ENCODE assay signal across 9 mouse cellular contexts in the genomic region with DNA sequence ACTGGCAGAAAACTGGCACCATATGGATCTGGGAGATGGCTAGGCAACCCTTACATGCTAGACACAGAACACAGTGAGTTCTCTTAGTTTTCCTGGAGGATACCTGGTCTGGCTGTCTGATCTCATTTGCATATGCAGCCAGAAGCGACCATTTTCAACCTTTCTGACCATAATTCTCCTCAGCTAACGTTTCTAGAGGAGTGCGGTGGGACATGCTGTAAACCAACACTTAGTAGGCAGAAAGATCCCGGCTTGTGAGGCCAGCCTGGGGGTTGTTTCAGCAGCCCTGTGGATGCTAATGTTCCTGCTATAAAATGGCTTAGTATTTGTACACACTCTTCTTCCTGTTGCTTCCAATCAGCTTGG.
DNase-seq lines count a peak whose midpoint lies in the region; ATAC-seq and TF ChIP-seq lines count a peak whose summit lies in the region.
"Had no signal": no experiment of that assay in that cellular context is flagged by ENCODE, and none has a peak within 500 bp of the region (broad histone marks: within the 10 kb centered on the region; RNA-seq: fewer than 3 reads in every experiment).

No protein-coding gene starts in this region.

- no peak overlapping the region for H3K4me3 ChIP-seq in liver, postnatal 0 days (ENCODE audit: low read depth, low read length)
- H3K4me3 ChIP-seq in forebrain, embryonic 13.5 days, result no peak overlapping the region
- 0 out of 2 replicates have a peak overlapping the region, but pooled peaks have one; percentile 18 for H3K4me3 ChIP-seq in intestine, embryonic 14.5 days (ENCODE audit: low read depth, low read length)
- H3K4me3 ChIP-seq in neural tube, embryonic 13.5 days, result peak overlapping the region; percentile 26; the same call in 1 of the 2 replicates
- no peak overlapping the region for H3K4me3 ChIP-seq in layer of hippocampus, adult 2 months

- no peaks in the 10 kb centered on the region for H3K4me1 ChIP-seq in liver, postnatal 0 days (ENCODE audit: insufficient read depth)
- H3K4me1 ChIP-seq in forebrain, embryonic 13.5 days, result no peaks in the 10 kb centered on the region; the same call in 1 of the 2 replicates
- H3K4me1 ChIP-seq in intestine, embryonic 14.5 days (replicated peaks; ENCODE audit: control insufficient read depth, insufficient read depth, low read length), result peaks cover 15% of the 10 kb centered on the region
- no peaks in the 10 kb centered on the region; the same call in 1 of the 2 replicates for H3K4me1 ChIP-seq in neural tube, embryonic 13.5 days (replicated peaks)

- no peak for TF ChIP-seq EP300 in liver, postnatal 0 days (IDR thresholded peaks at IDR 0.05; ENCODE audit: low read depth)

- 52% methylated on average over 4 of the region's 4 CpGs for WGBS in liver, postnatal 0 days (ENCODE audit: insufficient replicate concordance)
- 57% methylated on average over 4 of the region's 4 CpGs for WGBS in forebrain, embryonic 13.5 days
- WGBS in intestine, embryonic 14.5 days, result 48% methylated on average over 4 of the region's 4 CpGs
- WGBS in neural tube, embryonic 13.5 days, result 49% methylated on average over 4 of the region's 4 CpGs

- H3K9me3 ChIP-seq in liver, postnatal 0 days (ENCODE audit: low read length), result no peaks in the 10 kb centered on the region
- no peaks in the 10 kb centered on the region for H3K9me3 ChIP-seq in forebrain, embryonic 13.5 days (replicated peaks)
- no peaks in the 10 kb centered on the region for H3K9me3 ChIP-seq in intestine, embryonic 14.5 days (ENCODE audit: control insufficient read depth, low read length)
- H3K9me3 ChIP-seq in neural tube, embryonic 13.5 days, result no peaks in the 10 kb centered on the region

- peak overlapping the region; percentile 50; the same call in 1 of the 2 replicates for H3K4me2 ChIP-seq in liver, postnatal 0 days (ENCODE audit: low read depth, low read length)
- H3K4me2 ChIP-seq in forebrain, embryonic 13.5 days, result peak overlapping the region; percentile 45; the same call in 1 of the 2 replicates
- peak overlapping the region; percentile 46 for H3K4me2 ChIP-seq in intestine, embryonic 14.5 days (ENCODE audit: low read length)
- H3K4me2 ChIP-seq in neural tube, embryonic 13.5 days, result peak overlapping the region; percentile 47

- ATAC-seq in liver, postnatal 0 days, result no peak
- ATAC-seq in forebrain, embryonic 13.5 days, result no peak
- no peak for ATAC-seq in intestine, embryonic 14.5 days (replicated peaks; ENCODE audit: low FRiP score, low TSS enrichment, low read depth)
- ATAC-seq in neural tube, embryonic 13.5 days (ENCODE audit: low read depth), result no peak
- no peak for ATAC-seq in granulocyte monocyte progenitor cell, adult 5-6 weeks (replicated peaks; ENCODE audit: poor library complexity, severe bottlenecking)

- H3K27me3 ChIP-seq in liver, postnatal 0 days (ENCODE audit: insufficient read depth, low read length), result no peaks in the 10 kb centered on the region
- H3K27me3 ChIP-seq in forebrain, embryonic 13.5 days, result peaks cover 10% of the 10 kb centered on the region
- H3K27me3 ChIP-seq in intestine, embryonic 14.5 days (replicated peaks; ENCODE audit: control insufficient read depth, insufficient read depth, low read length), result no peaks in the 10 kb centered on the region
- peaks cover 16% of the 10 kb centered on the region for H3K27me3 ChIP-seq in neural tube, embryonic 13.5 days

- no peak overlapping the region for H3K9ac ChIP-seq in liver, postnatal 0 days (replicated peaks)
- no peak overlapping the region for H3K9ac ChIP-seq in forebrain, embryonic 13.5 days
- H3K9ac ChIP-seq in intestine, embryonic 14.5 days (ENCODE audit: low read length), result no peak overlapping the region
- H3K9ac ChIP-seq in neural tube, embryonic 13.5 days, result 0 out of 2 replicates have a peak overlapping the region, but pooled peaks have one; percentile 56

- H3K36me3 ChIP-seq in liver, postnatal 0 days (replicated peaks; ENCODE audit: insufficient read depth, low read length), result no peaks in the 10 kb centered on the region
- H3K36me3 ChIP-seq in forebrain, embryonic 13.5 days (ENCODE audit: poor library complexity, severe bottlenecking), result no peaks in the 10 kb centered on the region
- H3K36me3 ChIP-seq in intestine, embryonic 14.5 days (ENCODE audit: control insufficient read depth, insufficient read depth, low read length), result no peaks in the 10 kb centered on the region
- H3K36me3 ChIP-seq in neural tube, embryonic 13.5 days, result no peaks in the 10 kb centered on the region

- H3K27ac ChIP-seq in liver, postnatal 0 days (ENCODE audit: low read depth), result no peak overlapping the region
- no peak overlapping the region for H3K27ac ChIP-seq in forebrain, embryonic 13.5 days
- no peak overlapping the region for H3K27ac ChIP-seq in intestine, embryonic 14.5 days (ENCODE audit: low read depth)
- no peak overlapping the region for H3K27ac ChIP-seq in neural tube, embryonic 13.5 days (replicated peaks)
- H3K27ac ChIP-seq in layer of hippocampus, adult 2 months, result no peak overlapping the region

- no peak for TF ChIP-seq CTCF in liver, postnatal 0 days (IDR thresholded peaks at IDR 0.05; ENCODE audit: low read depth)
- TF ChIP-seq CTCF in layer of hippocampus, adult 2 months (conservative IDR thresholded peaks at IDR 0.05), result no peak

- no peak for DNase-seq in liver, postnatal 0 days
- no peak for DNase-seq in liver
- no peak for DNase-seq in intestine, embryonic 14.5 days (ENCODE audit: low spot score)
- DNase-seq in layer of hippocampus, adult 2 months (ENCODE audit: low spot score in 2 of 2), result no peak
- DNase-seq: adrenal gland, postnatal 36 days; lung, postnatal 4 days had no signal

Comparison
In these comparisons a context has a peak if more than half of its experiments do, and no peak if none do; other contexts are left out.
1. H3K4me3 ChIP-seq: peak in intestine, embryonic 14.5 days (single experiment) and neural tube, embryonic 13.5 days (single experiment); none in liver, postnatal 0 days (single experiment), forebrain, embryonic 13.5 days (single experiment) and layer of hippocampus, adult 2 months (single experiment).
2. Peak in every context shown above with its lines, with median percentiles within 50 percentile points of each other: H3K4me2 ChIP-seq.